Mouse (Mus musculus) CH12.LX (cell line): ENCODE measurements around the gene Olig1. TPM values are rescaled to one million over a fixed set of nuclear protein-coding genes. Genes with fewer than 3 reads are reported as not detected.

Experiments
- DNase-seq: peaks from one replicate; pipeline ENCODE4 v3.0.0-alpha.2; 2013; ENCODE audit errors: extremely low read depth
- H3K27ac ChIP-seq: 2 replicates; pipeline ENCODE4 v1.5.1; 2012; ENCODE audit warnings: low read depth, mild to moderate bottlenecking, control low read depth, moderate library complexity; ENCODE audit not compliant: insufficient read depth
- H3K27me3 ChIP-seq: replicated peaks from 2 replicates; pipeline ENCODE3; 2012; ENCODE audit warnings: inconsistent platforms
- H3K36me3 ChIP-seq, 2 experiments: replicated peaks in 1 of 2; 2 replicates each; pipeline versions ENCODE3 to v1.6.1; 2012; ENCODE audit warnings: inconsistent platforms in 1 of 2, low read length in 1 of 2, mild to moderate bottlenecking in 1 of 2, mixed read lengths in 1 of 2, moderate library complexity in 1 of 2; ENCODE audit not compliant: control insufficient read depth in 1 of 2, insufficient read depth in 1 of 2
- H3K4me1 ChIP-seq, 2 experiments: 2 replicates each; pipeline ENCODE4 v1.6.1; 2012; ENCODE audit warnings: inconsistent platforms in 1 of 2, moderate library complexity in 1 of 2; ENCODE audit not compliant: insufficient read depth in 2 of 2, control insufficient read depth in 1 of 2
- H3K4me2 ChIP-seq: 2 replicates; pipeline ENCODE4 v1.6.1; 2012; ENCODE audit warnings: low read depth, mild to moderate bottlenecking, control low read depth; ENCODE audit not compliant: poor library complexity, insufficient read depth, severe bottlenecking
- H3K4me3 ChIP-seq, 3 experiments: fragments of 150-350 bp in 1 of 3; sonication (generic) in 1 of 3; replicated peaks in 1 of 3; 2 replicates each; pipeline versions ENCODE3 to v1.5.1; 2011 to 2012; ENCODE audit warnings: low read depth in 2 of 3, low read length in 2 of 3, mild to moderate bottlenecking in 2 of 3, moderate library complexity in 2 of 3, control low read depth in 1 of 3, improper control_type of control experiment in 1 of 3, inconsistent platforms in 1 of 3, mixed read lengths in 1 of 3; ENCODE audit not compliant: poor library complexity in 1 of 3
- H3K79me2 ChIP-seq: replicated peaks from 2 replicates; pipeline ENCODE4 v1.6.1; 2012; ENCODE audit warnings: mild to moderate bottlenecking, moderate library complexity; ENCODE audit not compliant: control insufficient read depth, poor library complexity, insufficient read depth, severe bottlenecking; ENCODE audit errors: extremely low read depth
- H3K9ac ChIP-seq: 2 replicates; pipeline ENCODE4 v1.6.1; 2012; ENCODE audit warnings: low read depth, mild to moderate bottlenecking, control low read depth, moderate library complexity; ENCODE audit not compliant: insufficient read depth
- H3K9me3 ChIP-seq: replicated peaks from 2 replicates; pipeline ENCODE3; 2012; ENCODE audit warnings: low read length, inconsistent platforms, mixed read lengths
- CHD2 ChIP-seq: IDR thresholded peaks from 2 replicates; pipeline ENCODE4 v1.6.1; 2011; ENCODE audit warnings: low read length, improper control_type of control experiment
- CTCF ChIP-seq, 2 experiments: IDR thresholded peaks in 1 of 2; conservative IDR thresholded peaks in 1 of 2; 2 replicates each; pipeline ENCODE4 v1.5.1; 2011 to 2012; ENCODE audit warnings: low read depth in 2 of 2, low read length in 2 of 2, improper control_type of control experiment in 1 of 2, inconsistent platforms in 1 of 2, mild to moderate bottlenecking in 1 of 2, moderate library complexity in 1 of 2
- EP300 ChIP-seq: IDR thresholded peaks from 2 replicates; pipeline ENCODE4 v1.6.1; 2011; ENCODE audit warnings: low read length, improper control_type of control experiment
- IRF4 ChIP-seq: IDR thresholded peaks from 2 replicates; pipeline ENCODE4 v1.6.1; 2014; ENCODE audit warnings: low read depth, mild to moderate bottlenecking, inconsistent platforms, low read length, improper control_type of control experiment
- JUN ChIP-seq: IDR thresholded peaks from 2 replicates; pipeline ENCODE4 v1.6.1; 2011; ENCODE audit warnings: low read depth, mild to moderate bottlenecking, low read length, improper control_type of control experiment, moderate library complexity; ENCODE audit not compliant: insufficient read depth
- MAX ChIP-seq: IDR thresholded peaks from 2 replicates; pipeline ENCODE4 v1.6.1; 2011; ENCODE audit warnings: low read length, improper control_type of control experiment
- NELFE ChIP-seq: IDR thresholded peaks from 2 replicates; pipeline ENCODE4 v1.6.1; 2011; ENCODE audit warnings: low read depth, low read length, improper control_type of control experiment
- POLR2A ChIP-seq: IDR thresholded peaks from 2 replicates; pipeline ENCODE4 v1.6.1; 2011; ENCODE audit warnings: low read depth, mild to moderate bottlenecking, improper control_type of control experiment, low read length
- RAD21 ChIP-seq: IDR thresholded peaks from 2 replicates; pipeline ENCODE4 v1.6.1; 2011; ENCODE audit warnings: low read depth, mild to moderate bottlenecking, low read length, improper control_type of control experiment, moderate library complexity
- SIN3A ChIP-seq: IDR thresholded peaks from 2 replicates; pipeline ENCODE4 v1.6.1; 2012; ENCODE audit warnings: low read length, improper control_type of control experiment, inconsistent platforms
- SMC3 ChIP-seq: IDR thresholded peaks from 2 replicates; pipeline ENCODE4 v1.6.1; 2011; ENCODE audit warnings: low read depth, low read length, improper control_type of control experiment
- TCF12 ChIP-seq: IDR thresholded peaks from 2 replicates; pipeline ENCODE4 v1.6.1; 2014; ENCODE audit warnings: low read depth, mild to moderate bottlenecking, inconsistent platforms, low read length, improper control_type of control experiment
- USF2 ChIP-seq: conservative IDR thresholded peaks from 2 replicates; pipeline ENCODE4 v1.6.1; 2011; ENCODE audit warnings: low read depth, low read length, improper control_type of control experiment
- ZC3H11A ChIP-seq: IDR thresholded peaks from 2 replicates; pipeline ENCODE4 v1.6.1; 2012; ENCODE audit warnings: low read depth, mild to moderate bottlenecking, inconsistent platforms, low read length, improper control_type of control experiment
- dilution Hi-C: fragments of 300-500 bp; cut with MboI; formaldehyde crosslinking; loops from 2 replicates; pipeline ENCODE4 v1.14.3; 2020; ENCODE audit warnings: low sequenced_read_pairs; ENCODE audit not compliant: extremely low pct_unique_long_range_greater_than_20kb, extremely low pct_ligation_motif_present
- in situ Hi-C: fragments of 300-500 bp; cut with MboI; formaldehyde crosslinking; loops from 3 replicates; pipeline ENCODE4 v1.14.3; 2019; ENCODE audit warnings: low sequenced_read_pairs, low pct_ligation_motif_present, low pct_unique_long_range_greater_than_20kb, mixed read lengths
- polyA plus RNA-seq: library from polyadenylated mRNA; unstranded; fragments of >175 nt; gene quantifications from 2 replicates; pipeline ENCODE4 v1.2.1, GENCODE M21; 2012; ENCODE audit warnings: low read depth; ENCODE audit not compliant: insufficient read length
- total RNA-seq, 2 experiments: library from RNA; depleted of rRNA; stranded (reverse); fragments of 300-350 nt in 1 of 2; fragments of >200 nt in 1 of 2; gene quantifications; 2 replicates each; pipeline ENCODE4 v1.2.3; 2012 to 2014

Gene Olig1
- total and polyA plus RNA-seq, 3 experiments, result not detected

GRCm38 (mm10) chr16:91228238-91229071, 41.1 kb upstream of the Olig1 start:
- Histone ChIP-seq H3K27me3 (peaks cover 48% of the 10 kb centered on the region), H3K4me1 (no peaks in the 10 kb centered on the region), H3K9ac (no peak overlapping the region), H3K27ac (no peak overlapping the region), H3K9me3 (peaks cover 33% of the 10 kb centered on the region), H3K79me2 (no peaks in the 10 kb centered on the region), H3K4me2 (no peak overlapping the region), H3K36me3 (no peaks in the 10 kb centered on the region), H3K4me3 (no peak overlapping the region)
- TF ChIP-seq SIN3A, result no peak
- TF ChIP-seq IRF4, result no peak
- no peak for TF ChIP-seq MAX
- no peak for TF ChIP-seq CHD2
- in situ Hi-C loops (no loop called here), dilution Hi-C loops (no loop called here)
- DNase-seq, result no peak

DNA sequence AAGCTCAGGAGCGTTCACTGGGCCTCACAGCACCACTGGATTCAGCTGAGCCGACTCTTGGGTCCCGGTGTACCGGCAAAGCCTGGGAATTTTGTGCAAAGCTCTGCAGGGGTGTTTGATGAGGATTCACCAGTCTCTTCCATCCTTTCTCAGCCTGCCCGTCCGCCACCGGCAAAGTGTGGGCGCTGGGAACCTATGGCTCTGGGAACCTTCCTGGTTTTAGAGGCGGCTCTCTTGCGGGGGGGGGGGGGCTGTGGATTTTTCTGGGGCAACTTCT, 40.6 kb upstream of the Olig1 start:
- H3K27ac ChIP-seq, result no peak overlapping the region
- H3K4me3 ChIP-seq, result no peak overlapping the region
- no peak for DNase-seq
- no peaks in the 10 kb centered on the region for H3K4me1 ChIP-seq
- no peak for TF ChIP-seq CTCF (conservative IDR thresholded peaks at IDR 0.05 in 1 of 2, IDR thresholded peaks at IDR 0.05 in 1 of 2; ENCODE audit: low read depth in 2 of 2, low read length in 2 of 2)
- no peak for TF ChIP-seq TCF12
- no peak for TF ChIP-seq USF2
- no peak for TF ChIP-seq RAD21
- no peak for TF ChIP-seq POLR2A
- TF ChIP-seq SMC3, result no peak
- no peak for TF ChIP-seq SIN3A
- TF ChIP-seq EP300, result no peak
- TF ChIP-seq NELFE, result no peak
- no peak for TF ChIP-seq JUN
- no peak overlapping the region for H3K9ac ChIP-seq
- H3K4me2 ChIP-seq, result no peak overlapping the region
- in situ Hi-C loops, result no loop called here
- peaks cover 30% of the 10 kb centered on the region for H3K9me3 ChIP-seq
- no peaks in the 10 kb centered on the region for H3K36me3 ChIP-seq
- no peaks in the 10 kb centered on the region for H3K79me2 ChIP-seq
- peaks cover 54% of the 10 kb centered on the region for H3K27me3 ChIP-seq
- dilution Hi-C loops, result no loop called here

DNA sequence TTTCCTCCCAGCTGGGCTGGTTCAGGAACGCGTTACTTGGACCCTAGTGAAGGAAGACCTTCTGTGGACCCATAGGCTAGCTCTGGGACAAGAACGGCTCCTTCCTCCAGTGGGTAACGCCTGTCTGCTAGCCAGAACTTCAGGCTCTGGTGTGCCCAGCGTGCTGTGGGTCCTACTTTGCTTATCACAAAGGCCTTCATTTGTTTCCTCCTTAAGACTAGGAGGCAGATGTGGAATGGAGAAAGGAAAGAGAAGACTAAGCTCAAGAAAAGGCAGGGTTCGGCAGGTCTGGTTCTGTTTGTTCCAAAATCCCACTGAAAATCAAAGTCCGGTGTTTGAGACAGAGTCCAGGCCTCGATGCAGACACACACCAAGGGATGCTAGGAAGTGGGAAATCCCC, 39.9 kb upstream of the Olig1 start:
- peaks cover 60% of the 10 kb centered on the region for H3K27me3 ChIP-seq
- H3K9me3 ChIP-seq, result peaks cover 30% of the 10 kb centered on the region
- DNase-seq, result no peak
- H3K36me3 ChIP-seq, result no peaks in the 10 kb centered on the region
- no peaks in the 10 kb centered on the region for H3K79me2 ChIP-seq
- H3K4me2 ChIP-seq, result no peak overlapping the region
- no peak overlapping the region for H3K9ac ChIP-seq
- H3K4me3 ChIP-seq, result no peak overlapping the region
- dilution Hi-C loops, result no loop called here
- no peak for TF ChIP-seq ZC3H11A
- TF ChIP-seq MAX, result no peak
- H3K4me1 ChIP-seq, result no peaks in the 10 kb centered on the region
- no peak overlapping the region for H3K27ac ChIP-seq
- in situ Hi-C loops, result no loop called here
